Mouse (Mus musculus): ENCODE measurements around the gene Olfr665.
"Not testable (repeated sequence)": the region's sequence is repeated elsewhere in the genome, so short reads cannot be mapped to it uniquely, and the experiment has no call there.

The Olfr665 gene

DNA sequence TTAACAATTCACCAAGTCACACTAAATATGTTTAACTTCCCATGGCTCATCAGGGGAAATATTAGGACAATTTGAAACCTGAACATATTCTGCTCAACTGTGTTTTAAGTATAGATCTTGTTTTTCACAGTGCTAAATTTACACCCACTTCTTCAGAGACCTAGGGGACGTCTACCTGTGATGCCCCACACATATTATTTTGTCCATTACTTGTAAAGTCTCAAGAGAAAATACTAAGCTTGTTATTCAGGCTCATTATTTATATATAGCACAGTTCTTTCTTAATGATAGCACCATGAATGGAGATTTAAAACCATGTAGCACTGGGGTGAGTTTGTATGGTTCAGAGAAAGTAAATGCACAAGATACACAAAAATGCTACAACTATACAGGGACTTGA lies at the start of gene Olfr665:
Olfr665 (plus strand) TSS at position 301 of the 400 bp plus-strand sequence.
- DNase-seq (ENCODE audit: low spot score) = no peak

DNA sequence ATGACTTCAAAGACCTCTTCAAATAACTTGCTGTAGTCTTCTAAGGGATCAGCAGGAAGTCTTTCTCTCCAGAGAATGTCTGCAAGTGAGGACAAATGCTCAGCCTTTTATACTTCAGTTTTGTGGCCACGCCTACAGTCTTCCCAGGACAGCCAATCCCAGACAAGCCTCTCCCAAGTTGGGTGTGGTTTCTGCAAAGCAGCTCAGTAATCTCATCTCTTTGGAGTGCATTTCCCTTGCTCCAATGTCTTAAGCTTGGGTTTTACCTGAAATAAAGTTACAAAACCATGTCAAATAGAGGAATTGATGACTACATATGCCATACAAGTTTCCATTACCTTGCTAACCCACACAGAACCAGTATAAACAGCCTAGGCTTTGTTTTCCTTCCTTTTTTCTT lies 35.3 kb upstream of the Olfr665 start, which contains the start of gene Usp17lb:
Usp17lb (minus strand) TSS at position 101 of the 400 bp plus-strand sequence.
- DNase-seq (ENCODE audit: low spot score) = no peak

DNA sequence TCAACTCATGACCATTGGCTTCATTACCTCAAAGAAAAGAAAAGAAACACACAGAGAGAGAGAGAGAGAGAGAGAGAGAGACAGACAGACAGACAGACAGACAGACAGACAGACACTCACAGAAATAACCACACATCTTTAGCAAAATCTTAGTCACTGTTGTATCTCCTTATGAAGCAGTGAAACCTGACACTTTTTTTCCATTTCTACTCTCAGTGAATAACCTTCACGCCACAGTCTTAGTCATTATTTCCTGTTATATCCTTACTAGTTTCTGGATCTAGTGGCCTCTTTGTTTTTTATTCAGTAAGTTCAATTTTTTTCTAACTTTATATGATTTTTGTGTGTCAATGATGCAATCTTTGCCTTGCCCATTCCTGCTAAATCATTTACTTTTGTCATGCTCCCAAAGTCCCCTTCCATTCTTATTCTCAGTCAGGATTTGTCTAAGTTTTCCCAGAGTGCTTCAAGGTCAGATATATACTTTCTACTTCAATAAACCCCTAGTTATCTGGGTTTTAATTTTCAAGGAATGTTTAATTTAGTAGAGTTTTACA lies 34.0 kb upstream of the Olfr665 start:
- no peak for DNase-seq (ENCODE audit: low spot score)

DNA sequence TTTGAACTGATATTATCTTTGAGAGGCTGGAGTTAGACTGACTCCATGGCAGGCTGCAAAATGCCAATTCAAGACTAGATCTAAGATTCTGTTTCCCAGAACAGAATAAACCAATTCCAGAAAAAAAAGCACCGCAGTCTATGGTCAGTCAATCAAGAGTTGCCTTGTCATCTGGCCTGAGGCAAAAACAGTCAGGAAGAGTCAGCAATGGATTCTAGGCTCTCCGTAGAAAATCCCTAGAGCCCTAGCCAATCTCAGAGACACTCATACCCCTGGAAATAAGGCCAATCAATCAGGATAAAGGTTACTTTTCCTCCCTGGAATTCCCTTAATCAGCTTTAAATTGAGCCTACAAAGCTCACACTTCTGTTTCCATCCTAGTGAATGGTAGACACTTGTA lies 26.3 kb upstream of the Olfr665 start:
- DNase-seq (ENCODE audit: low spot score) = not testable (repeated sequence)

DNA sequence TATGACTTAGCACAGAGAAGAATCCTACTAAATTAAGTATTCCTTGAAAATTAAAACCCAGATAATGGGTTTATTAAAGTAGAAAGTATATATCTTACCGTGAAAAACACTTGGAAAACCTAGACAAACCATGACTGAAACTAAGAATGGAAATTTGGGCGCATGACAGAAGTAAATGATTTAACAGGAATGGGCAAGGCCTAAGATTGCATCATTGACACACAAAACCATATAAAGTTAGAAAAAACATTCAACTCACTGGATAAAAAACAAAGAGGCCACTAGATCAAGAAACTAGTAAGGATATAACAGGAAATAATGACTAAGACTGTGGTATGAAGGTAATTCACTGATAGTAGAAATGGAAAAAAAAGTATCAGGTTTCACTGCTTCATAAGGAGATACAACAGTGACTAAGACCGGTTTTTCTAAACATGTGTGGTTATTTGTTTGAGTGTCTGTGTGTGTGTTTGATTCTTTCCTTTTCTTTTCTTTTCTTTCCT lies 22.5 kb upstream of the Olfr665 start:
- DNase-seq (ENCODE audit: low spot score) = no peak

DNA sequence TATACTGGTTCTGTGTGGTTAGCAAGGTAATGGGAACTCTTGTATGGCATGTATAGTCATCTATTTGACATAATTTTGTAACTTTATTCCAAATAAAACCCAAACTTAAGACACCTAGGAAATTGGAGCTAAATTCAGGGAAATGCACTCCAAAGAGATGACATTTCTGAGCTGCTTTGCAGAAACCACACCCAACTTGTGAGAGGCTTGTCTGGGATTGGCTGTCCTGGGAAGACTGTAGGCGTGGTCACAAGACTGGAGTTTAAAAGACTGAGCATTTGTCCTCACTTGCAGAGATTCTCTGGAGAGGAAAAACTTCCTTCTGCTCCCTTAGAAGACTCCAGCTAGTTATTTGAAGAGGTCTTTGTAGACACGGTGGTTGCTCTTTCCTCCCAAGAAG lies 21.1 kb upstream of the Olfr665 start, which contains the start of gene Usp17la:
Usp17la (plus strand) TSS at position 301 of the 400 bp plus-strand sequence.
- DNase-seq (ENCODE audit: low spot score) = not testable (repeated sequence)

DNA sequence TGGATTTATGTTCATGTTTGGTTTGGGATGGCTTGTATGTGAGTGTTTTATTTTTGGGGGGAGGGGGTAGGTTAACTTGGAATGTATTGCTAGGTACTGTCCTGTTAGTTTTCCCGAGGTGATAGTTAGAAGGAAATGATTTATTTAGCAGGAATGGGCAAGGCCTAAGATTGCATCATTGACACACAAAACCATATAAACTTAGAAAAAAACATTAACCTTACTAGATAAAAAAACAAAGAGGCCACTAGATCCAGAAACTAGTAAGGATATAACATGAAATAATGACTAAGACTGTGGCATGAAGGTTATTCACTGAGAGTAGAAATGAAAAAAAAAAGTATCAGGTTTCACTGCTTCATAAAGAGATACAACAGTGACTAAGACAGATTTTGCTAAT lies 20.1 kb upstream of the Olfr665 start:
- no peak for DNase-seq (ENCODE audit: low spot score)

DNA sequence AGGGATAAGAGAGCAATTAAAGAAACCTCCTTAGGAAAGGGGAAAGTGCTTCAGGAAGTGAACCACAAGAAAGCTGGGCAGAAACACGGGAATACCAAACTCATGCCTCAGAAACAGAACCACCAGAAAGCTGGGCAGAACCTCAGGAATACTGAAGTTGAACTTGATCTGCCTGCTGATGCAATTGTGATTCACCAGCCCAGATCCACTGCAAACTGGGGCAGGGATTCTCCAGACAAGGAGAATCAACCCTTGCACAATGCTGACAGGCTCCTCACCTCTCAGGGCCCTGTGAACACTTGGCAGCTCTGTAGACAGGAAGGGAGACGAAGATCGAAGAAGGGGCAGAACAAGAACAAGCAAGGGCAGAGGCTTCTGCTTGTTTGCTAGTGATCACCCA lies 16.4 kb upstream of the Olfr665 start:
- no peak for DNase-seq (ENCODE audit: low spot score)

DNA sequence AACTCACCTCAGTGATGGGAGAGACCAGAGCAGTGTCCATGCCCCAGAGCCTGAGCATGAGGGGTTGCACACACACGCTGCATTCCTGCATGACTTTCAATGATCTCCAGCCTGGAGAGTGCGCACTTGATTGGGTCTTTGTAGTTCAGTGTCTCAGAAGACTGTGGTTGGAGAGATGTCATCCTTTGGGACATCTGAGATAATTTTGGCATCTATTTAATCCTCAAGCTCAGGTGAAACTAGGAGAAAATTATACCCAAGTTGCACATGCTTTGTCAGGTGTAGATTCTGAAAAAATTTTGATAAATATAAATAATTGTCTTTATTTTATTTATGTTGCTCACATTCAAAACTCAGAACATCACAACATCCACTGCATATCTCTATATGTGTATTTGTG lies 18.0 kb downstream of the Olfr665 start, which contains the start of gene Olfr666:
Olfr666 (minus strand) TSS at position 101 of the 400 bp plus-strand sequence.
- DNase-seq (ENCODE audit: low spot score) = no peak

DNA sequence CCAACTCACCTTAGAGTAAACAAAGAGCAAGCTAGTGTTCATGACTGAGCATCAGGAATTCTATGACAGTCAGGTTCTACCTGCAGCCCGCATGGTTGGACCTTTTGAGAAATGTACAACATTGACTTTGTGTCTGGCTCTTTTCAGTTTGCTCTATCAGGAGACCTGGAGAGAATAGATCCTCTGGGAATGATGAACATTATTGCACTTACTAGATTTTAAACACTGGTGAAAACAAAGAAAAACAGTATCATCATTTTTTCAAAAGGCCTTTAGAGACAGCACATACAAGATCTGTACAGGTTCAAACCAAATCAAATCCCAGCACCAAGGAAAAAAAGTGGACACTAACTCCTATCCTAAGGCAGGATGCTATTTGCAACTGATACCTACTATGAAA lies 43.6 kb downstream of the Olfr665 start, which contains the start of gene Olfr667:
Olfr667 (minus strand) TSS at position 101 of the 400 bp plus-strand sequence.
- no peak for DNase-seq (ENCODE audit: low spot score)

DNA sequence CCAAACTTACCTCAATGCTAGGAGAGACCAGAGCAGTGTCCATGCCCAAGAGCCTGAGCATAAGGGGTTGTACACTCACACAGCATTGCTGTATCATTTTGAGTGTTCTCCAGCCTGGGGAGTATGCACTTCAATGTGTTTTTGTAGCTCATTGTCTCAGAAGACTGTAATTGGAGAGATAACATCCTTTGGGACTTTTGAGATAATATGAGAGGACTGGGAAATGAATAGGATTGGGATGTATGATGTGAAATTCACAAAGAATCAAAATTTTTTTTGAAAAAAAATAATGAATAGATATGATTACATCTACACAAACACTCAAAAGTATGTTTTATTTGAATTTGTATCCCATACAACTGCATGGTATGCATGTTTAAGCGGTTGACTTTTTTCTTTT lies 50.1 kb downstream of the Olfr665 start, which contains the start of gene Olfr668:
Olfr668 (minus strand) TSS at position 101 of the 400 bp plus-strand sequence.
- no peak for DNase-seq (ENCODE audit: low spot score)

All from urinary bladder, postnatal 25 days (tissue).